ENCODE assay signal across 31 mouse cellular contexts in genomic region chr11:121123438-121123837, GRCm38 (mm10). TPM values are rescaled to one million over a fixed set of nuclear protein-coding genes. Genes with fewer than 3 reads are reported as not detected.
"Had no signal": no experiment of that assay in that cellular context is flagged by ENCODE, and none has a peak within 500 bp of the region (broad histone marks: within the 10 kb centered on the region; RNA-seq: fewer than 3 reads in every experiment).

No protein-coding gene starts in this region.

- H3K27ac ChIP-seq: kidney, embryonic 15.5 days; limb, embryonic 12.5 days; limb, embryonic 15.5 days; liver, embryonic 14.5 days; midbrain, embryonic 10.5 days; midbrain, embryonic 13.5 days; neural tube, embryonic 13.5 days; stomach, postnatal 0 days had no signal

- H3K4me1 ChIP-seq: kidney, embryonic 15.5 days; limb, embryonic 12.5 days; limb, embryonic 15.5 days; midbrain, embryonic 13.5 days; neural tube, embryonic 13.5 days had no signal

- H3K36me3 ChIP-seq: kidney, embryonic 15.5 days; limb, embryonic 12.5 days; limb, embryonic 15.5 days; midbrain, embryonic 10.5 days; midbrain, embryonic 13.5 days; neural tube, embryonic 13.5 days had no signal

- H3K4me3 ChIP-seq: kidney, embryonic 15.5 days; limb, embryonic 12.5 days; limb, embryonic 15.5 days; megakaryocyte, embryonic 14.5 days; midbrain, embryonic 10.5 days; midbrain, embryonic 13.5 days; myocyte; neural tube, embryonic 13.5 days had no signal

- H3K27me3 ChIP-seq: kidney, embryonic 15.5 days; limb, embryonic 12.5 days; limb, embryonic 15.5 days; midbrain, embryonic 13.5 days; neural tube, embryonic 13.5 days had no signal

- DNase-seq: kidney, adult 11 months; kidney, adult 8-10 months; kidney, postnatal 10 days; kidney, postnatal 36 days; left cerebral cortex, postnatal 4 days; liver, postnatal 0 days; lung, embryonic 14.5 days; lung, postnatal 36 days; retina, postnatal 1 day; thymus, adult 2 months; thymus, postnatal 14 days; thymus, postnatal 4 days had no signal

RNA-seq across cellular contexts. Expression of gene Tex19.2, which starts 5.0 kb away (rescaled TPM):
- total RNA-seq: layer of hippocampus, adult 18-20 months; left cerebral cortex, adult 8-10 months; left cerebral cortex, postnatal 14 days; left cerebral cortex, postnatal 4 days; monocyte, adult 5-6 weeks; neutrophil, adult 5-6 weeks had no signal
- polyA plus RNA-seq: kidney, embryonic 15.5 days; limb, embryonic 12.5 days; limb, embryonic 15.5 days; liver, embryonic 11.5 days; liver, postnatal 0 days; lung, embryonic 14.5 days; lung, postnatal 0 days; midbrain, embryonic 10.5 days; midbrain, embryonic 13.5 days; midbrain, embryonic 16.5 days; neural tube, embryonic 13.5 days; stomach, embryonic 14.5 days had no signal

RNA-seq across cellular contexts. Expression of gene Tex19.1, which starts 22.5 kb away (rescaled TPM):
- total RNA-seq: layer of hippocampus, adult 18-20 months; left cerebral cortex, adult 8-10 months; left cerebral cortex, postnatal 14 days; left cerebral cortex, postnatal 4 days; monocyte, adult 5-6 weeks; neutrophil, adult 5-6 weeks had no signal
- polyA plus RNA-seq: kidney, embryonic 15.5 days; limb, embryonic 12.5 days; limb, embryonic 15.5 days; liver, postnatal 0 days; lung, embryonic 14.5 days; lung, postnatal 0 days; midbrain, embryonic 13.5 days; midbrain, embryonic 16.5 days; myocyte; neural tube, embryonic 13.5 days; stomach, embryonic 14.5 days had no signal

RNA-seq across cellular contexts. Expression of gene Uts2r, which starts 36.6 kb away (rescaled TPM):
- total RNA-seq: left cerebral cortex, postnatal 14 days; left cerebral cortex, postnatal 4 days; monocyte, adult 5-6 weeks; neutrophil, adult 5-6 weeks had no signal
- polyA plus RNA-seq: liver, embryonic 11.5 days; liver, embryonic 14.5 days; liver, postnatal 0 days; lung, embryonic 14.5 days; lung, postnatal 0 days; stomach, embryonic 14.5 days; stomach, postnatal 0 days had no signal

RNA-seq across cellular contexts. Expression of gene Sectm1a, which starts 42.4 kb away (rescaled TPM):
- total RNA-seq: layer of hippocampus, adult 18-20 months; left cerebral cortex, adult 8-10 months; left cerebral cortex, postnatal 14 days; monocyte, adult 5-6 weeks; neutrophil, adult 5-6 weeks had no signal
- polyA plus RNA-seq: limb, embryonic 12.5 days; midbrain, embryonic 10.5 days; midbrain, embryonic 13.5 days; midbrain, embryonic 16.5 days; neural tube, embryonic 13.5 days; stomach, embryonic 14.5 days had no signal
